Mouse (Mus musculus): ENCODE measurements around the gene Aldh1b1.

DNA sequence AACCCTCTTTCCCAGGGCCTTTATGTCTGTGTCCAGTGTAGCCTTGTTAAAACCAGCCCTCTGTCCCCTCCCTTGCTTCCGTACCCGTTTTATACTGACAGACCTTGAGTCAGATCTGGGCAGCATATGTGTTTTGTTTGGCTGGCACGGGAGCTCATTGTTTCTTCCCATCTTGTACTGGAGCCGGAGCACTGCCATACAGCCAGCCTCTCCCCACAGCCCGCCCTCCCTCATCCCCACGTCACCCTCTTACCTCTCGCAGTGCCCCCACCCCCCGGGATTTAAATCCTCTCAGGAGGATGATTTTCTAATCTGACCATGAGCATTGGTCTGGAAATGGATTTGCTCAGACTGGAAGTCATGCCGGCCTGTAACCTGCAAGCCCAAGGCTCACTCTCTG, 43.7 kb upstream of the Aldh1b1 start:
- TF ChIP-seq POLR2A (IDR thresholded peaks at IDR 0.05; ENCODE audit: borderline replicate concordance, extremely low read depth, insufficient read depth, insufficient read length, poor library complexity, severe bottlenecking), result no peak
- no peak for TF ChIP-seq CTCF (IDR thresholded peaks at IDR 0.05; ENCODE audit: borderline replicate concordance, extremely low read depth, insufficient read depth, insufficient read length)
